Mouse (Mus musculus) CH12.LX (cell line): Measurements from ENCODE around the gene Tmcc1.

Experiments
- CTCF ChIP-seq, 2 experiments: IDR thresholded peaks in 1 of 2; conservative IDR thresholded peaks in 1 of 2; 2 replicates each; pipeline ENCODE4 v1.5.1; 2011 to 2012; ENCODE audit warnings: low read depth in 2 of 2, low read length in 2 of 2, improper control_type of control experiment in 1 of 2, inconsistent platforms in 1 of 2, mild to moderate bottlenecking in 1 of 2, moderate library complexity in 1 of 2
- EP300 ChIP-seq: IDR thresholded peaks from 2 replicates; pipeline ENCODE4 v1.6.1; 2011; ENCODE audit warnings: low read length, improper control_type of control experiment
- MAFK ChIP-seq: IDR thresholded peaks from 2 replicates; pipeline ENCODE4 v1.6.1; 2011; ENCODE audit warnings: low read length, improper control_type of control experiment; ENCODE audit not compliant: insufficient replicate concordance
- MAX ChIP-seq: IDR thresholded peaks from 2 replicates; pipeline ENCODE4 v1.6.1; 2011; ENCODE audit warnings: low read length, improper control_type of control experiment
- POLR2A ChIP-seq: IDR thresholded peaks from 2 replicates; pipeline ENCODE4 v1.6.1; 2011; ENCODE audit warnings: low read depth, mild to moderate bottlenecking, improper control_type of control experiment, low read length
- POLR2AphosphoS2 ChIP-seq: IDR thresholded peaks from 2 replicates; pipeline ENCODE4 v1.6.1; 2011; ENCODE audit warnings: low read depth, low read length, improper control_type of control experiment
- RAD21 ChIP-seq: IDR thresholded peaks from 2 replicates; pipeline ENCODE4 v1.6.1; 2011; ENCODE audit warnings: low read depth, mild to moderate bottlenecking, low read length, improper control_type of control experiment, moderate library complexity
- RCOR1 ChIP-seq: conservative IDR thresholded peaks from 2 replicates; pipeline ENCODE4 v1.6.1; 2012; ENCODE audit warnings: low read depth, mild to moderate bottlenecking, inconsistent platforms, low read length, improper control_type of control experiment
- TBP ChIP-seq: conservative IDR thresholded peaks from 2 replicates; pipeline ENCODE4 v1.6.1; 2011; ENCODE audit warnings: low read depth, low read length, improper control_type of control experiment
- UBTF ChIP-seq: IDR thresholded peaks from 2 replicates; pipeline ENCODE4 v1.6.1; 2012; ENCODE audit warnings: low read depth, mild to moderate bottlenecking, inconsistent platforms, low read length, improper control_type of control experiment, moderate library complexity
- USF1 ChIP-seq: IDR thresholded peaks from 2 replicates; pipeline ENCODE4 v1.6.1; 2014; ENCODE audit warnings: low read depth, mild to moderate bottlenecking, inconsistent platforms, low read length, improper control_type of control experiment
- ZKSCAN1 ChIP-seq: IDR thresholded peaks from 2 replicates; pipeline ENCODE4 v1.6.1; 2012; ENCODE audit warnings: low read depth, inconsistent platforms, low read length, improper control_type of control experiment, borderline replicate concordance
- ZNF384 ChIP-seq: IDR thresholded peaks from 2 replicates; pipeline ENCODE4 v1.6.1; 2012; ENCODE audit warnings: low read depth, low read length, improper control_type of control experiment, inconsistent platforms

GRCm38 (mm10) chr6:116036555-116036954 lies 156.7 kb downstream of the Tmcc1 start:
- TF ChIP-seq RCOR1 (no peak), POLR2A (no peak), USF1 (no peak), RAD21 (no peak), CTCF (conservative IDR thresholded peaks at IDR 0.05 in 1 of 2, IDR thresholded peaks at IDR 0.05 in 1 of 2; ENCODE audit: low read depth in 2 of 2, low read length in 2 of 2) (no peak), EP300 (no peak), TBP (no peak), ZKSCAN1 (no peak), POLR2AphosphoS2 (no peak), MAFK (no peak), ZNF384 (no peak), UBTF (no peak), MAX (no peak)
